Mouse (Mus musculus) kidney, adult 2 months (tissue): ENCODE measurements around the gene Setd1a.

Source experiments
- CTCF ChIP-seq: fragments of 200-500 bp; conservative IDR thresholded peaks from 2 replicates; pipeline ENCODE4 v1.5.1; 2011; ENCODE audit warnings: low read depth, mild to moderate bottlenecking, control low read depth, low read length, moderate library complexity, mixed read lengths; ENCODE audit not compliant: insufficient read depth, insufficient read length
- POLR2A ChIP-seq: fragments of 200-500 bp; IDR thresholded peaks from one replicate; pipeline ENCODE4 v1.6.1; 2011; ENCODE audit warnings: low read depth, low read length, control low read depth

DNA sequence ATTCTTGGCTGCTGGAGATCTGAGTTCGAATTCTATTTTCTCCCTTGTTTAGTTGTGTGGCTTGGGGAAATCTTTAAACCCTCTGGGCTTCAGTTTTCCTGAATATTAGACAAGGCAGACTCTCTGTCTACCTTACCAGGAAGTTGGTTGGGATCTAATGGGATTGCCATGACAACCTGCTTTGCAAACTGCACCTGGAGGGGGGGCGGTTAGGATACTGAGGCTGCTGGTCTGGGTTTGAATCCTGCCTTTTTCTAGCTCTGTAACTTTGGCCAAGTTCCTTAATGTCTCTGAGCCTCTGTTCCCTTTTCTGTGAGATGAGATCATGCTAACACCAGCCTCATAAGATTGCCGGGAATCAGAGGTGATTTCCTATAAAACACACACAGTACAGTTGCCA is 46.0 kb downstream of the Setd1a start:
- TF ChIP-seq POLR2A, result no peak
- no peak for TF ChIP-seq CTCF
